Mouse (Mus musculus) right cerebral cortex, adult 18-20 months (tissue): ENCODE data around the gene Ptpa.

Experiments
- DNase-seq: peaks from one replicate; pipeline ENCODE4 v3.0.0; 2022; ENCODE audit warnings: mixed read lengths

Gene Ptpa

DNA sequence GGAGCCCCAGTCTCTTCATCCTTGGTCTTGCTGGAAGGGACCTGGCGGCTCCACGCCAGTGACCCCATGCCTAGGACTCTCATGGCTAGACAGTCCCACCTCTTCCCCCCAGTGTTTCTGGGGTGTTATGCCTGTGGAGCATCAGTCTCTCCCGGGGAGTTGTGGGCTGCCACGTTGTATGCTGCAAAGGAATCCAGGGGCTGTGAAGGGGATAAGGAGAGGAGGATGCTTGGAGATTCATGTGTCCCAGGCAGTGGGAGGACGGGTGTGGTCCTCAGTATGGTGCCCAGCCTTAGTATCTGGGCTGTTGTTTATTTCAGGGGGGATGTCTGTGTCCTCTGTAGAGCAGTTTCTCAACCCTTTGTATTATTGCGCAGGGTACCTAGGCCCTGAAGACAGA is 53.2 kb downstream of the Ptpa start:
- DNase-seq = no peak

DNA sequence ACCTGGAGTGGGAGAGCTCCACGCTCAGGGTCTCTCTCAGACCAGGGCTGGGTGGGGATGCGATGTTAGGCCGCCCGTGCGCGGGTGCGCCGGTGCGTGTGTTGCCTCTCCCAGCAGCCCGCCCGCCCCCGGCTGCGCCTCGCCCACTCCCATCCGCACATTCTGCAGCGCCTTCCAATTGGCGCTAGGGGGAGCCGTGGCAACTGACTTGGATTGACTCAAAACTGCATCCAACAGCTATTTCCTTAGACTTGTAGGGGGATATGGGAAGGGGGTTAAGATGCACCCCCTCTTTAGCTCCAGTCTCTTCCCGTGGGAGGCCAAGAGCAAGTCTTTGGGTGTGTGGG is 53.9 kb downstream of the Ptpa start:
- DNase-seq = peak; percentile 87

DNA sequence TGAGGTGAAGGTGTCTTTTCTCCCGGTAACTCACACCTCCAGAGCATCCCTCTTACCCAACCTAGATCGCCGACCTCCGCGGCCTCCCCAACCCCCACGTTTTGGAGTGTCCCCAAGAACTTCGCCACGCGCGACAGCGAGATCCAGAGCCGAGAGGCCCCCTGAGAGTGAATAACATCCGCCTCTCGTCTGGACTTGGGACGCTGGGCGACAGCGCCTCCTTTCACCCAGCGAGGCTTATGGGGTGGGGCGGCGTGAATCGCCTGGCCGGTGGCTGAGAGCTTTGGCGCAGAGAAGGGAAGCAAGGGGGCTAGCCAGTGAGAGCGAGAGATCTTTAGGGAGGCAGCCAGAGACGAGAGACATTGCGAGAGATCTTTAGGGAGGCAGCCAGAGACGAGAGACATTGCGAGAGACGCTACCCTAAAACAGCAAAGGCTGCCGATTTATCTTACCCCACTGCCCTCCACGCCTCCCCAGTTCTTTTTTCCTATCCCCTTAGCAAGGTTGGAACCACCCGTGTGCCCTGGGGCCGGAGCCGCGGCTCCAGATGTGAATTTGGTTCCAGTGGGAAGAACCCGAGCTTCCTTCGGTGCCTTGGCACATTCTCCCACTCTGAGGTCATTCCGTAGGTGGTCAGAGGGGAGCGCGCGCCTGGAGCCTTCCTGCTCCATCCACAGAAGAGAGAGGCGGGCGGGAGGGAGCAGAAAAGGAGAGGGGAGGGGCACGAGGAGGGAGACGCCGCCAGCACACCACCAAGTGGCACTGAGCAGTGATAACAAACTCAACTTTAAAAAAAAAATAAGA is 54.5 kb downstream of the Ptpa start:
- peak; percentile 67 for DNase-seq

DNA sequence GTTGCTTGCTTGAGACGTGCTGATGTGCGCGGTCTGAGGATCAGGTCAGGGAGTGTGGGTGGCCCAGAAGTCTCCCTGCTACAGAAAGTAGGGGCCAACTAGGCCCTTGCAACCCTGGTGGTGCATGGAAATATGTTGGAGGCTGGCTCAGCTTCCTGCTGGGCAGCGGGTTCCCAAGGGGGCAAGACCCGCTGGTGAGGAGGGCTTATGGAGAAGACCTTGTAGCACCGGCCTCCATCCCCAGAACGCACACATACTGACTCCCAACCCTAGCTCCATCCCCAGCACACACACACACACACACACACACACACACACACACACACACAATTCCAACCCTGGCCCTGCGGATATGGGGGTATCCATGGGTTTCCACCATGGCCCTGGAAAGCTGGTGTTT is 55.2 kb downstream of the Ptpa start:
- DNase-seq = no peak

DNA sequence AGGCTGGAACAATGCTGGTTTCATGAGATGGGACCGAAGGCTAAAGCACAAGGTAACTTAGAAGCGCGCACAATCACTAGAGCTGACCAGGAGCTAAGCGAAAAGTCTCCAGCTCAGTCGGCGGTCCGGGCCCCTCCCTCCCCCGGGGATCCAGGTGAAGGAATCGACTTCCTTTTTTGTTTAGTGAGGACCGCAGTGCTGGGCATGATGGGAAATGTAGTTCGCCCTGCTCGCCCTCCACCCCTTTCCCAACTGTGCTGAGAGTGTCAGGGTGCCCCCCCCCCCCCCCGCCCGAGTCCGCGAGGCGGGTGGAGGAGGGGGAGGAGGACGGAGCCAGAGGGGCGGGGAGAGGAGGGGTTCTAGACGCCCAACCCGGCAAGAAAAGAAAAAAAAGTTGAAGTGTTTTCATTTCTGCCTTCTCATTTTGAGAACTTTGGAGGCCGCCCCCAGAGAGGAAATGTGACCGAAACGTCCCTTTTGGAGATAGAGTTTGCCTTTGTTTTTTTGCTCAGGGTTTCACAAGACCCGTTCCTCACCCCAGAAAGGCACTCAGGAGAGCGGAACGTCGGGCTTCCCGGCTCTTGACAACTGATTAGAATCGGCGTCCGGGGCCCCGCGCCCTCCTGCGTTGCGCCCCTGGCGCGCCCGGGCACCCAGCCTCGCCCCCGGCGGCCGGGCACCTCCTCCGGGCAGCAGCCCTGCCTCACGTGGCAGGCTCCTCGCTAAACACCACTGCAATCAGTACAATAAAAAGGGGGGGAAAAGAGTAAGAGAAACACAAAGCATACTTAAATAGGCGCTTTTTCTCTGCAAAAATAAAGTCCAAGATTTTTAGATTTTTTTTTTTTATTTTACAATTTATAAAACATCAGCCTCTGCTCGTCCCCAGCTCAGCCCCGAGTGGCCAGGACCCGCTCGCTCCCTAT is 56.2 kb downstream of the Ptpa start:
- peak; percentile 87 for DNase-seq

DNA sequence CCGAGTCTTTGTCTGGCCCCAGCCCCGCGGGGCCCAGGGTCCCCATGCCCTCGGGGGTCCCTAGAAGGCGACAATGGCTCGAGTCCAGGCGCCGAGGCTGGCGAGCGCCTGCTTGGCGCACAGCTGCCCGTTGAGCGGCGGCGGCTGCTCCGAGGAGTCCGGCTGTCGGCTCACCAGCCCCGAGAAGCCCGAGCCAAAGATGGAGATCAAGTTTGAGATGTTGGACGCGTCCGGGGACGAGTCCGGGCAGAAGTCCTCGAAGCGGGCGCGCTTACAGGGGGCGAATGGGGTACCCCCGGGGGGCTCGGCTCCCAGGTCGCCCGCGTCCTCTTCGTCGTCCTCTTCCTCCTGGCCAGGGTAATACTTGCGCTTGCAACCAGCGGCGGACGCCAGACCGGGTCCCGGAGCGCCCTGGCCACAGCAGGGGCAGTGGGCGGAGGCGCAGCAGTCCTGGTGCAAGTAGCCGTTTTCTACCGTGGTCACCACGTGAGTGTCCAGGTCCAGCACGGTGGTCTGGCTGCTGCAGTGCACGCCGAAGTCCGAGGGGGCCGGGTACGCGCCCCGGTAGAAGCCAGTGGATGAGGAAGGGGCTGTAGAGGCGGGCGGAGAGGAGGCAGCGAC is 57.0 kb downstream of the Ptpa start:
- DNase-seq = no peak

DNA sequence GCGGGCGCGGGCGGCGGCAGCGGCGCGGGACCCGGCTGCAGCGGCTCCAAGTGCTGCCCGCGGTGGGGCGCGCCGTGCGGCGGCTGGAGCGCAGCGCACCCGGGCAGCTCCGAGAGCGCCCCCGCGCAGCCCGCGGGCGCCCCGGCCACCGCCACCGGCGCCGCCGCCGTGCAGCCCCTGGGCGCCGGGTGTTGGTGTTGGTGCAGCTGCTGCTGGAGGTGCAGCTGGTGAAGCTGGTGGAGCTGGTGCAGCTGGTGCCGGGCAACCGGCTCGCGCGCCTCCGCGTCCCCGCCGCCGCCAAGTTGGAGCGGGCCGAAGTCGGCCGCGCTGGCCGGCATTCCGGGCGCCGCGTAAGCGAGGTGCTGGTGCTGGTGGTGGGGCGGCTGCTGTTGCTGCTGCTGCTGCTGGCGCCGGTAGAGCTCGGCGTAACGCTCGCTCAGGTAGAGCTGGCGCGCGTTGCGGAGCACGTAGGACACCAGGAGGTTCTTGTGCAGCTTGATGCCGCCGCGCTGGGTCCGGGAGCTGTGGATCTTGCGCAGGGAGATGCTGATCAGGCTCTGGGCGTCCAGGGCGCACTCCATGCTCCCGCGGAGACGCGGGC is 57.7 kb downstream of the Ptpa start:
- peak; percentile 68 for DNase-seq

DNA sequence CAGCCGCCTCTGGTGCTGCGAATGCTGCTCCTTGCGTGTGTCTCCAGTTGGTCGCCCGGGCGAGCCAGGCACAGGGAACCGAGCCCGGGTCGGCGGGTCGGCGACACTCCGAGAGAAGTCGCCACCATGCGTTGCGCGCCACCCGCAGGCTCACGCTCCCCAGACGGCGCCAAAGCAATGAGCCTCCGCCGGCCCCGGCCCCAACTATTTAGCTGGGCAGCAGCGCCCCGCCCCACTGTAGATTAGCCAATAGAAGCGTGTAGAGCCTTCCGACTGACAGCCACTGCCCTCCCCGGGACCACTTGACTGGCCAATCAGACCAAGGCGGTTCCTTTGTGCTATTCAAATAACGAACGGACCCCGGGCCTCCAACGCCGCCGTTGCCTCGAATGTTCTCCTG is 58.2 kb downstream of the Ptpa start, which contains the start of gene Ier5l:
Gene Ier5l (minus strand): TSS at position 181 of the 400 bp plus-strand sequence.
- DNase-seq = peak; percentile 96

DNA sequence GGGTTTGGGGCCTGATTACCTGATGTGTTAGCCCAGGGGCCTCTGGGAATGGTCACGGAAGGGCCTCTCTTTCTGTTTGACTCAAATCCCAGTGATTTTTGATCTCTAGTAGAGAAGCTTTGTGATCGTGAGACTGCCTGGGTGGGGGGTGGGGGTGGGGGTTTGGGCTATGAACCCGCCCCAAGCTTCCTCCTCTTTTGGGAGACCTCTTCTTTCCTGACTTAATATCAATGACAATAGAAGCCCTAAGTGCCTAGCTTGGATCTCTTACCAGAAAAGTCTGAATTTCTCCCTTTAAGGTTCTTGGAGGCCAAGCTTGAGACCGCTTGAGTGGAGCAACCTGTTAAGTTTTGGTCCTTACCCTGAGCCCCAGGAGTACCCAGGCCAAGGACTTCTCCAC is 58.9 kb downstream of the Ptpa start:
- DNase-seq = no peak

DNA sequence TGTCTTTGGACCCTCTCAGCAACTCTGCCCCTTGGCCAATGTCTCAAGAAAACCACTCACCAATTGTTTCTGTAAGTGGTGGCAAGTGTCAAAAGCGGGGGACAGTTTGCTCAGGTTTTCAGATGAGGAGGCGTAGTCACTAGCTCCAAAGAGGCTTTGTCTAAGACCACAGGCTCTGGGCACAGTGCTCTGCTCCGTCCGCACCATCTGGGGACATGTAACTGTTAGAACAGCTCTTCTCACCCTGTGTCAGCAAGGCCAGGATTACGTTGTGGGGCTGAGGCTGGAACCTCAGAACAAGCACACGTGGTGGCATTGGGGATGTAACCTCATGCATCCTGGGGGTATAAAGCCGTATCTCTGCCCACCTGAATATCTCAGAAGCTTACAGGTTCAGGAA is 59.6 kb downstream of the Ptpa start:
- no peak for DNase-seq

DNA sequence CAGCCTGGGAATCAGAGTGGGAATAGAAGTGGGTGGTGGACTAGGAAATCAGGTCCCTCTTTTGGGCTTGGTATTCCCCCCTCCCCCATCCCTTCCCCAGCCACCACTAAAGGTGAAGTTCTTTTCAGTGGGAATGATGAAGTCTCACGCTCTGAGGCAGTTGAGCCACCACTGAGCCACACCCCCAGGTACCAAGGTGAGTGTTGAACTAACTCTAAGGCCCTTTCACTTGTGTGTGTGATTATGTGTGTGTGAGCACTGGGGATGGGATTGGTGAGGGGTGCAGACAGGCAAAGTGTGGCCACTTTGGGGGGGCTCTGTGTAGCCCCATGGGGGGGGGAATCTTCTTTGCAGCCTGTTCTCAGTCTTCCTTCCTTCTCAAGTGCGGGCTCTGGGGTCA is 60.4 kb downstream of the Ptpa start:
- no peak for DNase-seq

DNA sequence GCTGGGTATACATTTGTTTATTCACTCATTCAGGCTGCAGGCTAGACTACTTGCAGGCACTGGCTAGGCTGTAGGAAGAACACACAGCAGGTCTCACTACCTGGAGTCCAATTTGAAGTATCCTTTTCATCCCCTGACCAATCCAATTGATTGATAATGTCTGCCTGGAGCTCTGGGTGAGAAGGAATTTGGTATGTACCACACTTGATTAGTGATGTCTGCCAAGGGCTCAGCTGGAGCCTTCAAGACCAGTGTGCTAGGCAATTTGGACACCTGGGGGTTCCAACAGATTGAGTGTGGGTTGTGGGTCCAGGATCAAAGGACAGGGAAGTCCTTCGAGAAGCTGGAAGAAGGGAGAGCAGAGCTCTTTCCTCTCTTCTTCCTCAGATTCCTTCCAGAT is 62.7 kb downstream of the Ptpa start:
- DNase-seq = no peak

DNA sequence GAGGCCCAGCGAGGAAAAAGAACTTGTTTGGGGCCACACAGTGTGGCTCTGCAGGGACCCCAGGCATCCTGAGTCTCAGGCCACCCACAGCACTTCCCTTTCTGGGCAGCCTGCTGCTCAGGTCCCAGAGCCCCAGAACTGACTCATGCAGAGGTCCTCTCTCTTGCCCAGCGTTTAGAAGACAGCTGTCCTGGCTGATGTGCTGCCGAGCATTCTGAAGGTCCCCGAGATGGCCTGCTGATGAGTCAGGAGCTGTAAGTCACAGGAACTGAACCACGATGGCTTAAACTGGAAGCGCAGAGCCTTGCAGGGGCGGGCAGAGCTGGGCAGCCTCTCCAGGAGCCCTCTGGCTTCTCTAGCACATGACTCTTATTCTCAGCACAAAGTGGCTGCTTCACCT is 71.8 kb downstream of the Ptpa start:
- peak; percentile 20 for DNase-seq

DNA sequence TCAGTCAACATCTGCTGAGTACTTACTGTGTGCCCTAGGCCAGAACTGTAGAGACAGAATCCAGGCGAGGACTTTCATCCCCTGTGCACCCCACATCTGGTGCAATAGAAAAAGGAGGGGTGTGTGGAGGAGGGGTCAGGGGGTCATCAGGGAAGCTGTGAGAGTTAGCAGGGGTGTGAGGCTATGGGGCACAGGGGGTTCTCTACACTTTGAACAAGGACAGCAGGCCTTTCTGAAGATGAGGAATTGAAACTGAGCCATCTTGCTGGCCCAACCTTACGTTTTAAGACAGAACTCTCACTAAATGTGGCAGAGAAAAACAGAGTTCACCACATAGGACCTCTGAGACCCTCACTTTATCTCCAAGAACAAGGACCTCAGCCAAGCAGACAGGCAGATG is 74.5 kb downstream of the Ptpa start:
- no peak for DNase-seq

DNA sequence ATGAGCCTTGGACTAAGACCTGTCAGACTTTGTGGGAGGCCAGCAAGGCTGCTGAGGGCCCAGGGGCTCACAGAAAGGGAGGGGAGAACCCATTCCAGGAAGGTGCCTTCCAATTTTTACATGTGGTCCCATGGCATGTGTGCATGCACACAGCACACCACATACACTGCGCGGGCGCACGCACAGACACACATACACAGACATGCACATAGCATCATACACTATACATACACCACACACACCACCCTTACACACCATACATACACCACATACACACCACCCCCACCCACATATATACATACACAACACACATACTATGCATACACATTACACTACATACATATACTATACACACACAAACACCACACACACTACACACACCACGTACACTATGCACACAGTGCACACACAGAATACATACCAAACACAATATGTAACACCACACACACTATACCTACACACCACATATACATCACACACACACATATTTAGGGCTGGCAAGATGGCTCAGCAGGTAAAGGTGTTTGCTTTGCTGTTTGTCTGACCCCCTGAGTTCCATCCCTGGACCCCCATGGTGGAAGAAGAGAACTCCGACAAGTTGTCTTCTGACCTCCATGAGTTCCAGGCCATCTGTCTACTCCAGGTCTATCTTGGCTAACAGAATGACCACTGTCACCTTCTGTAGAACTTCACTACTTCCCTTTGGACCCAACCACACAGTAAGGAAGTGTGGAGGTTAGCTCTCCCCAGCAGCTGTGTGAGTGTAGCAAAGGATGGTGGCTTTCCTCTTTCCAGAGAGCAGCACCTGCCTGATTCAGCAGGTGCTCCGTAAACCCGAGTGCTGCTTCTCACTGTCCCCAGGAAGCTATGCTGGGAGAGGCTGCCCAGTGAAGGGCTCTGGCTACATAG is 79.4 kb downstream of the Ptpa start:
- no peak for DNase-seq

DNA sequence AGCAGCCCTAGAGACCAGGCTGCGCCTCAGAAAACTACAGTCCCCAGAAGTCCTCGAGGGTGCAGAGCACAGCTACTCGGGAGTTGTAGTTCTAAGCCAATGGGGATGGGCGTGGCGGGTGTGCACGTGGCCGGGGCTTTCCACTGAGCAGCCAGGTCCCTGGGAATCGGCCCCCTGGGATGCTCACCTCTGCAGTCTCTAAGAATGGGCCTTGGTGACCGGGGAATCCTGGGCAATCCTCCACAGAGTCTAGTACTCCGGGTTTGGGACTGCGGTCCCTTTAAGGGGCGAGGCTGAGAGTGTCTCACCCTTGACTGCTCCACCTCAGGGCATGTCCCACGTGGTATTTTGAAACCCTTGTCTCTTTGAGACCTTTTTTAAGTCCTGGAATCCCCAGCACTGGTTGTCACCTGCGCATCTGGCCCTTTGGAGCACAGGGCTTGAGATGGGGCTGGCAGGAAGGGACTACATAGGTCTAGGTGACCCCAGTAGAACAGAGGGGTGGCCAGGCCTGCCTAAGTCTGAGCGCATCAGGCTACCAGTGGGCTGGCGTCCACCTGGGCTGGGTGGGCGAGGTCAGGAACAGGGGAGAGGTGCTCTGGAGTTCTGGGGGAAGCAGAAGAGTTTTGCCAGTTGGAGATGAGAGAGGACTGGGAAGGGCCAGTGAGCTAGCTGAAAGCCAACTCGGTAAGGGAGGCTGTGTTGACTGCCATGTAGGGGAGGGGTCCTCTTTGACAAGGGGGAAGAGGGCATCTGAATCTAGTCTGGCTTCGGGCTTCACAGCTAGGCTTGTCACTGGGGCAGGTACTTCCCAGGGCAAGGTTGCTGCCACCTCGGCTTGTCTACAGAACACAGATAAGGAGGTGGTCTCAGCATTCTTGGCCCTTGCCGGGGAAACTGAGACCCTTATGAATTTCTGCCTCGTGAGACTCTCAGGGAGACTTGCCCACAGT is 80.3 kb downstream of the Ptpa start:
- DNase-seq = peak; percentile 77
